Mouse (Mus musculus) neural tube, embryonic 13.5 days (tissue): ENCODE measurements at regions not wholly inside any gene's neighbourhood (a gene's known extent, or its start where the extent isn't known, plus 50 kb on each side); places are given as distances from the start of the nearest gene placed in this dataset.

ENCODE experiments used
- ATAC-seq: fragments of 200-750 bp; cut with Nextera tagmentation; 2 replicates; pipeline ENCODE4 v1.8.0; 2017; ENCODE audit warnings: low read depth, mild to moderate bottlenecking, moderate TSS enrichment, moderate library complexity
- H3K27ac ChIP-seq: fragments of 300-500 bp; sonication (generic); replicated peaks from 2 replicates; pipeline ENCODE4 v1.5.1; 2015; ENCODE audit warnings: moderate library complexity, mild to moderate bottlenecking, inconsistent platforms
- H3K27me3 ChIP-seq: fragments of 300-500 bp; sonication (generic); 2 replicates; pipeline ENCODE4 v1.6.1; 2015; ENCODE audit warnings: mild to moderate bottlenecking, inconsistent platforms
- H3K36me3 ChIP-seq: fragments of 300-500 bp; sonication (generic); 2 replicates; pipeline ENCODE4 v1.6.1; 2015; ENCODE audit warnings: mild to moderate bottlenecking, inconsistent platforms
- H3K4me1 ChIP-seq: fragments of 300-500 bp; sonication (generic); replicated peaks from 2 replicates; pipeline ENCODE4 v1.6.1; 2015; ENCODE audit warnings: inconsistent platforms
- H3K4me2 ChIP-seq: fragments of 300-500 bp; sonication (generic); 2 replicates; pipeline ENCODE4 v1.6.1; 2015; ENCODE audit warnings: inconsistent platforms, mild to moderate bottlenecking, moderate library complexity
- H3K4me3 ChIP-seq: fragments of 300-500 bp; sonication (generic); 2 replicates; pipeline ENCODE4 v1.5.1; 2015; ENCODE audit warnings: mild to moderate bottlenecking, inconsistent platforms
- H3K9ac ChIP-seq: fragments of 300-500 bp; sonication (generic); 2 replicates; pipeline ENCODE4 v1.6.1; 2015; ENCODE audit warnings: moderate library complexity, mild to moderate bottlenecking, inconsistent platforms
- H3K9me3 ChIP-seq: fragments of 300-500 bp; sonication (generic); 2 replicates; pipeline ENCODE4 v1.6.1; 2016; ENCODE audit warnings: inconsistent platforms
- WGBS: fragments of 180-500 bp; shearing (Covaris S2); methylation state at CpG from one replicate; pipeline ENCODE4 v1.1.7; 2015; 5-methylcytosine and 5-hydroxymethylcytosine counted together

- Histone ChIP-seq H3K4me1 (no peaks in the 10 kb centered on the region), H3K27me3 (no peaks in the 10 kb centered on the region), H3K9me3 (no peaks in the 10 kb centered on the region), H3K27ac (no peak overlapping the region), H3K4me3 (no peak overlapping the region), H3K36me3 (no peaks in the 10 kb centered on the region), H3K4me2 (no peak overlapping the region), H3K9ac (no peak overlapping the region)
- 87% methylated on average over 5 of the region's 5 CpGs for WGBS
- ATAC-seq = no peak
Observed at GRCm38 (mm10) chr13:106514510-106515169, 422.1 kb downstream of the Ipo11 start.

DNA sequence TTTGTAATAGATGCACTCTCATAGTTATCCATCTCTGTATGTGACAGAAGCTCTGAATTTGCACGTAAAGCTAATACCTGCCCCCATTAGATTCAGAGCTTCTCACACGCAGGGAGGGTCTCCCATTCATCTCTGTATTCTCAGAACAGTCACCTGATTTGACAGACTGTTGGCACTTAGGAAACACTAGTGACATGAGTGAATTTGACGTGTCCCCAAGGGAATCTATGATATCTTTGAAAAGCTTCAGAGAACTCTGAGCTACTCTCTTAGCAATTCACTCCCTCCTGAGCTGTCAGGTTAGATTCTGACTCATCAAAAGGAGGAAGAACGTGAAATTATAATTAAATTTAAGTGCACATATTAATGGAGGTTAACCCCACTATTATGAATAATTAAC is 423.1 kb downstream of the Ipo11 start:
- H3K27me3 ChIP-seq = no peaks in the 10 kb centered on the region
- no peak overlapping the region for H3K9ac ChIP-seq
- WGBS = 77% methylated on average over 4 of the region's 4 CpGs
- no peak overlapping the region for H3K27ac ChIP-seq
- no peaks in the 10 kb centered on the region for H3K4me1 ChIP-seq
- H3K4me2 ChIP-seq = no peak overlapping the region
- H3K9me3 ChIP-seq = no peaks in the 10 kb centered on the region
- H3K4me3 ChIP-seq = no peak overlapping the region
- ATAC-seq = no peak
- no peaks in the 10 kb centered on the region for H3K36me3 ChIP-seq

GRCm38 (mm10) chr13:106510435-106510834 is 426.3 kb downstream of the Ipo11 start:
- H3K4me2 ChIP-seq = no peak overlapping the region
- H3K9ac ChIP-seq = no peak overlapping the region
- 79% methylated on average over 6 of the region's 6 CpGs for WGBS
- no peaks in the 10 kb centered on the region for H3K27me3 ChIP-seq
- H3K4me1 ChIP-seq = no peaks in the 10 kb centered on the region
- no peaks in the 10 kb centered on the region for H3K9me3 ChIP-seq
- no peak overlapping the region for H3K27ac ChIP-seq
- H3K36me3 ChIP-seq = no peaks in the 10 kb centered on the region
- H3K4me3 ChIP-seq = no peak overlapping the region
- ATAC-seq = no peak

GRCm38 (mm10) chr13:106501273-106501672 is 435.5 kb downstream of the Ipo11 start:
- no peak overlapping the region for H3K4me2 ChIP-seq
- H3K36me3 ChIP-seq = no peaks in the 10 kb centered on the region
- H3K27ac ChIP-seq = no peak overlapping the region
- no peaks in the 10 kb centered on the region for H3K4me1 ChIP-seq
- no peaks in the 10 kb centered on the region for H3K9me3 ChIP-seq
- H3K4me3 ChIP-seq = no peak overlapping the region
- no peak for ATAC-seq
- no peaks in the 10 kb centered on the region for H3K27me3 ChIP-seq
- H3K9ac ChIP-seq = no peak overlapping the region
- 78% methylated on average over 6 of the region's 6 CpGs for WGBS

DNA sequence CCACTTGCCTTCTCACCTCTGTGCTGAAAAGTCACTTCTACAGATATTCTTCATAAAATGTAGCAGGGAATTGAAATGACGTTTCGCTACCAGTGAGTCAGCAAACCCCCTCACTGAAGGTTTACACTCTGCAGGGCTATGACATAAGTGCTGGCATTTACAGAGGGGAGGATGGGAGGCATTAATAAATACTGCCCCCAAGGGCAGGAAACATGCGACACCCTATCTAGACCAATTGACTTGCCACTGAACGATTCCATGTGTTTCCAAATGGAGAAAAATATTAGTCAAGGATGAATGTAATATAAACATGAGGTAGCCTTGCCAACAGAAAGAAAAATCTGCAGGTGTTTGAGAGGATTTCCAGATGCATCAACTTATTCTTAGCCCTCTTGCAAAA is 465.5 kb downstream of the Ipo11 start:
- no peaks in the 10 kb centered on the region for H3K9me3 ChIP-seq
- WGBS = 74% methylated on average over 4 of the region's 4 CpGs
- no peak overlapping the region for H3K4me3 ChIP-seq
- no peak overlapping the region for H3K9ac ChIP-seq
- no peak for ATAC-seq
- H3K27ac ChIP-seq = no peak overlapping the region
- H3K4me1 ChIP-seq = no peaks in the 10 kb centered on the region
- H3K36me3 ChIP-seq = no peaks in the 10 kb centered on the region
- no peaks in the 10 kb centered on the region for H3K27me3 ChIP-seq
- no peak overlapping the region for H3K4me2 ChIP-seq

GRCm38 (mm10) chr13:106454366-106454927 is 482.3 kb downstream of the Ipo11 start:
- Histone ChIP-seq H3K4me2 (no peak overlapping the region), H3K27ac (no peak overlapping the region), H3K4me3 (no peak overlapping the region), H3K36me3 (no peaks in the 10 kb centered on the region), H3K27me3 (no peaks in the 10 kb centered on the region), H3K4me1 (no peaks in the 10 kb centered on the region), H3K9me3 (no peaks in the 10 kb centered on the region), H3K9ac (no peak overlapping the region)
- 74% methylated on average over 6 of the region's 6 CpGs for WGBS
- no peak for ATAC-seq

- H3K4me1 ChIP-seq = no peaks in the 10 kb centered on the region
- no peaks in the 10 kb centered on the region for H3K27me3 ChIP-seq
- H3K36me3 ChIP-seq = no peaks in the 10 kb centered on the region
- no peak for ATAC-seq
- 29% methylated on average over 3 of the region's 3 CpGs for WGBS
- no peak overlapping the region for H3K4me3 ChIP-seq
- no peaks in the 10 kb centered on the region for H3K9me3 ChIP-seq
- H3K27ac ChIP-seq = no peak overlapping the region
- H3K4me2 ChIP-seq = no peak overlapping the region
- H3K9ac ChIP-seq = no peak overlapping the region
Observed at GRCm38 (mm10) chr13:106432165-106432564, 504.6 kb downstream of the Ipo11 start.

DNA sequence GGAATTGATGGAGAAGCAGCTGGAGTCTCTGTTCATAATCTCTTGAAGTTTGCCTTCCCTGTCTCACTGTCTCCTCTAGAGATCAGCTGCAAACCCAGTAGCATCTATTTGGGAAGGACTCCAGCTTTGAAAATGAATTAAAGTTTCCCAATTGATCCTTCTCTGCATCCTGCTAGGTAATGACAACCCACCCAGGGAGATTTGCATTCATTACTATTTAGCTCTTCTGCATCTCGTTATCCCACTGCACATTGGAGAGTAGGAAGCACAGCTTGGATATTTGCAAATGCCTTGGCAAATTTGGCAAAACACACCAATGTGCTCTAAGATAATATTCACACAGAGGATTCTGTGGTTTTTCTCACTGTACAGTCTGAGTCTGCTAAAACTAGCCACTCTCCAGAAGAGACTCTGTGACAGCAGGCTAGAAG is 530.1 kb downstream of the Ipo11 start:
- no peak overlapping the region for H3K4me2 ChIP-seq
- no peak overlapping the region for H3K27ac ChIP-seq
- H3K9me3 ChIP-seq = no peaks in the 10 kb centered on the region
- H3K4me3 ChIP-seq = no peak overlapping the region
- H3K4me1 ChIP-seq = no peaks in the 10 kb centered on the region
- WGBS = 30% methylated on average over 1 of the region's 1 CpGs
- H3K36me3 ChIP-seq = no peaks in the 10 kb centered on the region
- ATAC-seq = no peak
- H3K9ac ChIP-seq = no peak overlapping the region
- H3K27me3 ChIP-seq = no peaks in the 10 kb centered on the region

DNA sequence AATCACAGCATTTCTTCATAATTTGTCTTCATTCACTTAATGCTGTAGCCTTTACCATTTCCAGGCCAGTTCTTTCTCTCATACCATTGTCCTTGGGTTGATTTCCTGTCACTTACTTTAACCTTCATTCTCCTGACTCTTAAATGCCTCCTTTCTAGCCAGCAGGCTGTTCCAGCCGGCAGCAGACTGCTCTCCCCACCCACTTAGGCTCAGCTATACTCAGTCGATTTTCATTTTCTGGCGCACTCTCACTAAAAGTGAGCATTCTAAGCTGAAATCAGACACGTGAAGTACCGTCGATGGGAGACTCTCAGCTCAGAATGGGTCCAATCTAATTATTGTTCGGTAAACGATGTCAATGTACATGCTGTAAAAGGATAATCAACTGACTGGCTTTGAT is 544.1 kb downstream of the Ipo11 start:
- WGBS = 79% methylated on average over 8 of the region's 8 CpGs
- H3K4me1 ChIP-seq = no peaks in the 10 kb centered on the region
- ATAC-seq = no peak
- no peaks in the 10 kb centered on the region for H3K36me3 ChIP-seq
- H3K27me3 ChIP-seq = no peaks in the 10 kb centered on the region
- no peak overlapping the region for H3K27ac ChIP-seq
- H3K9me3 ChIP-seq = no peaks in the 10 kb centered on the region
- no peak overlapping the region for H3K4me2 ChIP-seq
- no peak overlapping the region for H3K9ac ChIP-seq
- H3K4me3 ChIP-seq = no peak overlapping the region

DNA sequence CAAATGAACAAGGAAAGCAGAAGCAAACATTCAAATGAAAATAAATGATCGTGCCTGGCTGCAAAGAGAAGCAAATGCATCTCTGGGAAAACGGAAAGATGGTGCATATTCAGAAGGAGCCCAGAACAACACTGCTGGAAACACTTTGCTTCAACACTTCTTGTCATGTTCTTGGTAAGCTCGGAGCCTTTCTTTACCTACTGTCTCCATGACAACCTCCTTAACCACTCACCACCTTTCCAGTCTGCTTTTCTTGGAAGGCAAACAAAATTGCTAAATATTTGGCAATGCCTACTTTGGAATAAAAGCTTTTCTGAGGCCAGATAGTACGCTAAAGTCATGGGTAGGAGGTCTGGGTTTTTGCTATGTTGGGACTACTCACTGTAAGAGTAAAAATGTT is 548.1 kb downstream of the Ipo11 start:
- Histone ChIP-seq H3K9ac (no peak overlapping the region), H3K4me1 (no peaks in the 10 kb centered on the region), H3K9me3 (no peaks in the 10 kb centered on the region), H3K27ac (no peak overlapping the region), H3K4me2 (no peak overlapping the region), H3K36me3 (no peaks in the 10 kb centered on the region), H3K27me3 (no peaks in the 10 kb centered on the region), H3K4me3 (no peak overlapping the region)
- no peak for ATAC-seq
- WGBS = 83% methylated on average over 4 of the region's 4 CpGs

GRCm38 (mm10) chr13:106367589-106367988 is 569.2 kb downstream of the Ipo11 start:
- no peaks in the 10 kb centered on the region for H3K4me1 ChIP-seq
- H3K36me3 ChIP-seq = no peaks in the 10 kb centered on the region
- no peak for ATAC-seq
- no peaks in the 10 kb centered on the region for H3K27me3 ChIP-seq
- no peak overlapping the region for H3K4me3 ChIP-seq
- WGBS = 79% methylated on average over 7 of the region's 7 CpGs
- H3K27ac ChIP-seq = no peak overlapping the region
- H3K9ac ChIP-seq = no peak overlapping the region
- no peak overlapping the region for H3K4me2 ChIP-seq
- no peaks in the 10 kb centered on the region for H3K9me3 ChIP-seq

DNA sequence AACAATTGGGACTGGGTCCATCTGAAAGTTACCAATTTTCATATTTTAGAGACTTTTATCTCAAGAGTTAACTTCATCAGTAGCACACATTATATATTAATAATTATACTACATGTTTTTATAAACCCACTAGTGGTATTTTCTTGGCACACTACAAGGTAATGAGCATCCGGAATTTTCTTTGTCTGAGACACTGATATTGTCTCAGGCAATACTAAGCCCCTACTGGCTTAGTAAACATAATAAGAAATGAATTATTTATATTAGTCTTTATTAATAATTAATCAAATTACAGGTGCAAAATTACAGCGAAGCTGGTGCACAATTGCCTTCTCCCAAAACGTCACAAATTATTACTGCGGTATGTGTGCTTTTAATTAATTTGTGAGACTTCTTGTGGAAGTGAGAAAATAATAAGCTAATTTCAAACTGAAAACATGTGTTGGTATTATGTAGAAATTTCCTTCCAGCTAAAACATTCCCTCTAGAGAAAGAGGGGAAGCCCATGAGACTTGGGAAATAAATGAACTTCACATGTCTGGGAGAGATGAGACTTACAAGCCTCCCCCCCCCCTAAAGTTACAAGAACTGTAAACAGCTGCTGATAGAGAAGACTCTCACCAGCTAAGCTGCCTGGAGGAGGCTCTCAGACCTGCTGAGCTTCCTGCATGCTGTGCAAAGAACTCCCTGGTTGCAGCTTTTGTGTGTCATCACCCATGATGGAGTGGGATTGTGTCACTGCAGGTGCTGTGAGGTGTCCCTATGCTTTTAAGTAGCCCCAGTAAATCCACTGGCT is 583.9 kb downstream of the Ipo11 start:
- 70% methylated on average over 4 of the region's 4 CpGs for WGBS
- no peak overlapping the region for H3K4me2 ChIP-seq
- H3K27ac ChIP-seq = no peak overlapping the region
- ATAC-seq = peak; percentile 80
- no peaks in the 10 kb centered on the region for H3K9me3 ChIP-seq
- no peaks in the 10 kb centered on the region for H3K4me1 ChIP-seq
- H3K36me3 ChIP-seq = no peaks in the 10 kb centered on the region
- no peak overlapping the region for H3K4me3 ChIP-seq
- H3K9ac ChIP-seq = no peak overlapping the region
- no peaks in the 10 kb centered on the region for H3K27me3 ChIP-seq
